Mouse (Mus musculus) embryo, embryonic 10.5 days (tissue): ENCODE data around the gene Cep170b.
A peak's percentile ranks its signal among the peaks of the same experiment; 100 is the strongest.

Source experiments
- DNase-seq: peaks from one replicate; pipeline ENCODE4 v3.0.0-alpha.2; 2015; ENCODE audit warnings: low spot score

The Cep170b gene

GRCm38 (mm10) chr12:112737081-112737480, 16.8 kb downstream of the Cep170b start:
- no peak for DNase-seq

GRCm38 (mm10) chr12:112737761-112738160, 17.5 kb downstream of the Cep170b start:
- DNase-seq, result no peak

GRCm38 (mm10) chr12:112738281-112739022, 18.2 kb downstream of the Cep170b start:
- no peak for DNase-seq

- DNase-seq, result no peak
Observed at GRCm38 (mm10) chr12:112739023-112739568, 18.8 kb downstream of the Cep170b start.

GRCm38 (mm10) chr12:112742768-112743167, 22.5 kb downstream of the Cep170b start:
- DNase-seq, result no peak

GRCm38 (mm10) chr12:112743168-112743975, 23.1 kb downstream of the Cep170b start:
- DNase-seq, result peak; percentile 87

- DNase-seq, result no peak
Observed at GRCm38 (mm10) chr12:112744211-112744610, 24.0 kb downstream of the Cep170b start.

GRCm38 (mm10) chr12:112744891-112745580, 24.8 kb downstream of the Cep170b start:
- no peak for DNase-seq

- DNase-seq, result no peak
Observed at GRCm38 (mm10) chr12:112745716-112746115, 25.5 kb downstream of the Cep170b start.

- DNase-seq, result no peak
Observed at GRCm38 (mm10) chr12:112746461-112746807, 26.2 kb downstream of the Cep170b start.

- DNase-seq, result peak; percentile 84
Observed at GRCm38 (mm10) chr12:112746808-112747605, 26.8 kb downstream of the Cep170b start.

- DNase-seq, result no peak
Observed at GRCm38 (mm10) chr12:112747606-112747970, 27.3 kb downstream of the Cep170b start.

GRCm38 (mm10) chr12:112750976-112751375, 30.7 kb downstream of the Cep170b start:
- DNase-seq, result no peak

GRCm38 (mm10) chr12:112752399-112752798, 32.1 kb downstream of the Cep170b start:
- no peak for DNase-seq

- no peak for DNase-seq
Observed at GRCm38 (mm10) chr12:112755900-112756299, 35.6 kb downstream of the Cep170b start.

- DNase-seq, result no peak
Observed at GRCm38 (mm10) chr12:112757896-112758295, 37.6 kb downstream of the Cep170b start.

GRCm38 (mm10) chr12:112759471-112759870, 39.2 kb downstream of the Cep170b start:
- no peak for DNase-seq

- DNase-seq, result no peak
Observed at GRCm38 (mm10) chr12:112760154-112760926, 40.1 kb downstream of the Cep170b start, which contains the start of gene Pld4. Pld4 (plus strand) TSS chr12:112760655.

- DNase-seq, result no peak
Observed at GRCm38 (mm10) chr12:112761411-112761810, 41.2 kb downstream of the Cep170b start.

GRCm38 (mm10) chr12:112762018-112762417, 41.8 kb downstream of the Cep170b start:
- no peak for DNase-seq

- DNase-seq, result no peak
Observed at GRCm38 (mm10) chr12:112763176-112763575, 42.9 kb downstream of the Cep170b start.
